Comparison of ENCODE assay signal across 8 mouse cellular contexts in the genomic region with DNA sequence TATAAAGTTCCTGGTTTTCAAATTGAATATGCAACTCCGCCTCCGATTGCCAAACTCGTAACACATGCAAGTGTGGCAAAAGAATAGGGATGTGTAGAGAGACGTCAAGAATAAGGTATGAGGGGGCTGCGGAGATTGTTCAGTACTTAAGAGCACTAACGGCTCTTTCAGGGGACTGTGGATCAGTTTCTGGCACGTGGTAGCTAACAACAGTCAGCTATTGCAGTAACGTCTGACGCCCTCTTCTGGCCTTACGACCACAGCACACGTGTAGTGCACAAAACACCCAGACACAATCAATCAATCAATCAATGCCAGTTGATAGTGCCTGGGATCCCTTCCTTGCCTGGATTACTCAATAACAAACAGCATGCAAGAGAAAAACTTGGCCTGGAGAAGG. TPM values are rescaled to one million over a fixed set of nuclear protein-coding genes. Genes with fewer than 3 reads are reported as not detected.
A peak's percentile ranks its signal among the peaks of the same experiment; 100 is the strongest.
DNase-seq lines count a peak whose midpoint lies in the region; ATAC-seq and TF ChIP-seq lines count a peak whose summit lies in the region.

No protein-coding gene starts in this region.

- H3K9me3 ChIP-seq in midbrain, postnatal 0 days (ENCODE audit: low read length): no peaks in the 10 kb centered on the region
- H3K9me3 ChIP-seq in stomach, embryonic 16.5 days (replicated peaks; ENCODE audit: control insufficient read depth, low read length): no peaks in the 10 kb centered on the region

- DNase-seq in urinary bladder, postnatal 36 days (ENCODE audit: low spot score in 2 of 2): peak; percentile 18 to 41
- no peak for DNase-seq in urinary bladder, postnatal 10 days (ENCODE audit: low spot score)
- peak; percentile 85 for DNase-seq in embryo, embryonic 10.5 days (ENCODE audit: low spot score)
- peak; percentile 25 to 48 for DNase-seq in heart, adult 9 months (ENCODE audit: low spot score in 2 of 2)
- DNase-seq in kidney, adult 9 months: peak; percentile 70
- DNase-seq in liver: peak; percentile 67
- DNase-seq in midbrain, postnatal 0 days (ENCODE audit: low spot score): peak; percentile 85

- H3K9ac ChIP-seq in midbrain, postnatal 0 days (replicated peaks; ENCODE audit: low read length, poor library complexity, severe bottlenecking): peak overlapping the region; percentile 51
- peak overlapping the region; percentile 97 for H3K9ac ChIP-seq in stomach, embryonic 16.5 days (ENCODE audit: low read length)

- H3K4me1 ChIP-seq in midbrain, postnatal 0 days (ENCODE audit: insufficient read depth, low read length): no peaks in the 10 kb centered on the region; the same call in 1 of the 2 replicates
- peaks cover 35% of the 10 kb centered on the region for H3K4me1 ChIP-seq in stomach, embryonic 16.5 days (ENCODE audit: control insufficient read depth, insufficient read depth, low read length)

- H3K4me3 ChIP-seq in midbrain, postnatal 0 days (ENCODE audit: low read depth, low read length): peak overlapping the region; percentile 99
- peak overlapping the region; percentile 97 for H3K4me3 ChIP-seq in stomach, embryonic 16.5 days (replicated peaks; ENCODE audit: low read length)

- H3K27me3 ChIP-seq in midbrain, postnatal 0 days (ENCODE audit: insufficient read depth, low read length): no peaks in the 10 kb centered on the region
- no peaks in the 10 kb centered on the region for H3K27me3 ChIP-seq in stomach, embryonic 16.5 days (ENCODE audit: control insufficient read depth, insufficient read depth, low read length)

- peak overlapping the region; percentile 80 for H3K27ac ChIP-seq in midbrain, postnatal 0 days (ENCODE audit: low read depth, low read length)
- H3K27ac ChIP-seq in stomach, embryonic 16.5 days (ENCODE audit: low read length): peak overlapping the region; percentile 97

- peak; percentile 83 for TF ChIP-seq CTCF in midbrain, postnatal 0 days (IDR thresholded peaks at IDR 0.05)

- no peaks in the 10 kb centered on the region for H3K36me3 ChIP-seq in midbrain, postnatal 0 days (ENCODE audit: insufficient read depth, low read length)
- no peaks in the 10 kb centered on the region for H3K36me3 ChIP-seq in stomach, embryonic 16.5 days (ENCODE audit: control insufficient read depth, insufficient read depth, low read length)

- peak; percentile 47; the same call in 1 of the 2 replicates for ATAC-seq in midbrain, postnatal 0 days (ENCODE audit: low FRiP score)
- no peak for ATAC-seq in stomach, embryonic 16.5 days (ENCODE audit: insufficient read depth, low FRiP score)

- 1% methylated on average over 11 of the region's 11 CpGs for WGBS in midbrain, postnatal 0 days
- WGBS in stomach, embryonic 16.5 days: 1% methylated on average over 11 of the region's 11 CpGs

- peak overlapping the region; percentile 70 for H3K4me2 ChIP-seq in midbrain, postnatal 0 days (ENCODE audit: low read depth, low read length, poor library complexity, severe bottlenecking)
- H3K4me2 ChIP-seq in stomach, embryonic 16.5 days (ENCODE audit: low read depth, low read length): peak overlapping the region; percentile 90

RNA-seq across cellular contexts. Expression of a gene that starts 0.4 kb away (rescaled TPM):
- 47.1 and 53.4 TPM in 2 replicates for total RNA-seq in midbrain, postnatal 0 days (2014; rRNA removed)
- 52.0 and 55.5 TPM in 2 replicates for polyA plus RNA-seq in midbrain, postnatal 0 days (2015; fragmentation: Nextera tagmentation; extraction: Ambion mirVana)
- 58.7 and 60.1 TPM in 2 replicates for polyA plus RNA-seq in stomach, embryonic 16.5 days (2015; fragmentation: Nextera tagmentation; extraction: Ambion mirVana)

RNA-seq across cellular contexts. Expression of a gene that starts 35.1 kb away (rescaled TPM):
- total RNA-seq in midbrain, postnatal 0 days (2014; rRNA removed): 28.7 and 33.5 TPM in 2 replicates
- 14.5 and 15.9 TPM in 2 replicates for polyA plus RNA-seq in midbrain, postnatal 0 days (2015; fragmentation: Nextera tagmentation; extraction: Ambion mirVana)
- 11.0 and 13.8 TPM in 2 replicates for polyA plus RNA-seq in stomach, embryonic 16.5 days (2015; fragmentation: Nextera tagmentation; extraction: Ambion mirVana)

RNA-seq across cellular contexts. Expression of a gene that starts 49.0 kb away (rescaled TPM):
- total RNA-seq in midbrain, postnatal 0 days (2014; rRNA removed): 22.3 and 24.3 TPM in 2 replicates
- polyA plus RNA-seq in midbrain, postnatal 0 days (2015; fragmentation: Nextera tagmentation; extraction: Ambion mirVana): 33.2 and 34.5 TPM in 2 replicates
- 42.8 and 43.6 TPM in 2 replicates for polyA plus RNA-seq in stomach, embryonic 16.5 days (2015; fragmentation: Nextera tagmentation; extraction: Ambion mirVana)

RNA-seq across cellular contexts. Expression of a gene that starts 52.4 kb away (rescaled TPM):
- total RNA-seq in midbrain, postnatal 0 days (2014; rRNA removed): 10.1 and 23.1 TPM in 2 replicates
- polyA plus RNA-seq in midbrain, postnatal 0 days (2015; fragmentation: Nextera tagmentation; extraction: Ambion mirVana): 22.9 and 23.4 TPM in 2 replicates
- 119 and 132 TPM in 2 replicates for polyA plus RNA-seq in stomach, embryonic 16.5 days (2015; fragmentation: Nextera tagmentation; extraction: Ambion mirVana)
